Mouse (Mus musculus) G1E (cell line): ENCODE results near the gene Zfp747. TPM values are rescaled to one million over a fixed set of nuclear protein-coding genes. Genes with fewer than 3 reads are reported as not detected.

Experiments
- ATAC-seq: 2 replicates; pipeline ENCODE4 v1.8.0; 2016; ENCODE audit warnings: mild to moderate bottlenecking; ENCODE audit not compliant: insufficient number of reproducible peaks, poor library complexity, low FRiP score, severe bottlenecking; ENCODE audit errors: extremely low read depth
- DNase-seq: peaks from one replicate; pipeline ENCODE4 v3.0.0; 2012; ENCODE audit warnings: low spot score
- H3K27me3 ChIP-seq: 2 replicates; pipeline ENCODE4 v1.6.1; 2012; ENCODE audit warnings: mild to moderate bottlenecking, low read length, inconsistent platforms; ENCODE audit not compliant: insufficient read depth
- H3K36me3 ChIP-seq: replicated peaks from 2 replicates; pipeline ENCODE3; 2012; ENCODE audit warnings: mild to moderate bottlenecking, inconsistent platforms
- H3K4me1 ChIP-seq: 2 replicates; pipeline ENCODE4 v1.6.1; 2012; ENCODE audit warnings: low read depth, low read length, inconsistent platforms, mixed read lengths; ENCODE audit not compliant: insufficient read depth
- H3K4me3 ChIP-seq: 2 replicates; pipeline ENCODE4 v1.5.1; 2012; ENCODE audit warnings: low read depth, mild to moderate bottlenecking, inconsistent platforms, low read length, moderate library complexity, mixed read lengths
- H3K9me3 ChIP-seq: replicated peaks from 2 replicates; pipeline ENCODE4 v1.6.1; 2012; ENCODE audit warnings: inconsistent platforms
- CTCF ChIP-seq: IDR thresholded peaks from 2 replicates; pipeline ENCODE4 v1.5.1; 2012; ENCODE audit warnings: low read depth, low read length, inconsistent platforms, mixed read lengths
- GATA1 ChIP-seq: IDR thresholded peaks from 2 replicates; pipeline ENCODE4 v1.6.1; 2012; ENCODE audit warnings: borderline replicate concordance, low read length, inconsistent platforms, mixed read lengths
- GATA2 ChIP-seq: IDR thresholded peaks from 2 replicates; pipeline ENCODE4 v1.6.1; 2012; ENCODE audit warnings: low read depth, low read length, inconsistent platforms, borderline replicate concordance
- POLR2AphosphoS5 ChIP-seq: IDR thresholded peaks from 2 replicates; pipeline ENCODE4 v1.6.1; 2012; ENCODE audit warnings: low read depth, low read length, inconsistent platforms; ENCODE audit not compliant: insufficient replicate concordance
- TAL1 ChIP-seq: conservative IDR thresholded peaks from 2 replicates; pipeline ENCODE4 v1.6.1; 2012; ENCODE audit warnings: low read depth, low read length, inconsistent platforms, mixed read lengths
- polyA plus RNA-seq: library from polyadenylated mRNA; stranded (reverse); fragments of >175 nt; gene quantifications from 2 replicates; pipeline ENCODE4 v1.2.3, GENCODE M21; 2012
- total RNA-seq, 2 experiments: library from RNA; stranded (forward) in 1 of 2; stranded (reverse) in 1 of 2; fragments of 200-1000 nt in 1 of 2; fragments of >200 nt in 1 of 2; fragmentation: Nextera tagmentation in 1 of 2; gene quantifications; 2 replicates each; pipeline ENCODE4 v1.2.3; 2014 to 2017

Gene Zfp747
- total and polyA plus RNA-seq, 3 experiments: 6.2 to 12.9 (median 9.3) TPM

DNA sequence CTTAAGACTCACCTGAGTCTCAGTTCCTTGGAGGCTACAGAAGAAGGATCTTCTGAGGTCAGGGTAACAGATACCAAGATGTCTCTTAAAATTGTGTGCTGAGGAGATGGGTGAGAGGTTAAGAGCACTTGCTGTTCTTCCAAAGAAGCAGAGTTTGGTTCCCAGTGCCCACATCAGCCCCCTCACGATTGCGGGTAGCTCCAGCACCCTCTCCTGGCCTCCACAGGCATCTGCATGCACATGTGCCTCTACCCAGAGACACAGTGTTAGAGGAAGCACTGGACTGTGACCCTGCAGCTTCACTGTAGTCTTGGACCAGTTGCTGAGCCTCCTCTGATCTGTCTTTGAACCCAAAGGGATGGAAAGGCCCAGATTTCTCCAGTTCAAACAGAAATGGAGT lies 27.1 kb upstream of the Zfp747 start:
- DNase-seq (no peak), ATAC-seq (no peak)
- Histone ChIP-seq H3K27me3 (peaks cover 8% of the 10 kb centered on the region), H3K4me1 (peaks cover 15% of the 10 kb centered on the region), H3K4me3 (no peak overlapping the region), H3K36me3 (peaks cover 3% of the 10 kb centered on the region), H3K9me3 (no peaks in the 10 kb centered on the region)
- no peak for TF ChIP-seq GATA1
- no peak for TF ChIP-seq GATA2
- TF ChIP-seq CTCF: no peak
- no peak for TF ChIP-seq POLR2AphosphoS5
- TF ChIP-seq TAL1: no peak

DNA sequence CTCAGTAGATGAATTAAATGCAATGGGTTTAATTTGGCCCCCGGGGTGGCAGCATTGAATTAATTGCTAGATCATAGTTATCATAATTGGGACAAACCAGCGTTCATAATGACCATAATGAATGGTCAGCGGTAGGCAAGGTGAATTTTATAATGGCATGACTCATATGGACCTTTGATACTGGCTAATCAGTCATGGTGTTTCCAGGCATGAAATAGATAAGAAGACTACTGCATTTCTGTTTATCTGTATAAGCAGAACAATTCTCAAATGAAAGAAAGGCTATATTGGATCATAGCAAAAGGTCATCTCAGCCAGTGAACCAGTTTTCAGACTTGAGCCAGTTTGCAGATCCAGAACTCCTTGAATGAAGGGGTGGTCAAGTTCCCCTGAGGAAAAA lies 24.5 kb upstream of the Zfp747 start:
- no peaks in the 10 kb centered on the region for H3K9me3 ChIP-seq
- no peaks in the 10 kb centered on the region for H3K4me1 ChIP-seq
- TF ChIP-seq CTCF (no peak), TAL1 (no peak), POLR2AphosphoS5 (no peak), GATA1 (no peak), GATA2 (no peak)
- H3K27me3 ChIP-seq: peaks cover 7% of the 10 kb centered on the region
- no peak for ATAC-seq
- H3K4me3 ChIP-seq: no peak overlapping the region
- peaks cover 3% of the 10 kb centered on the region for H3K36me3 ChIP-seq
- DNase-seq: no peak

DNA sequence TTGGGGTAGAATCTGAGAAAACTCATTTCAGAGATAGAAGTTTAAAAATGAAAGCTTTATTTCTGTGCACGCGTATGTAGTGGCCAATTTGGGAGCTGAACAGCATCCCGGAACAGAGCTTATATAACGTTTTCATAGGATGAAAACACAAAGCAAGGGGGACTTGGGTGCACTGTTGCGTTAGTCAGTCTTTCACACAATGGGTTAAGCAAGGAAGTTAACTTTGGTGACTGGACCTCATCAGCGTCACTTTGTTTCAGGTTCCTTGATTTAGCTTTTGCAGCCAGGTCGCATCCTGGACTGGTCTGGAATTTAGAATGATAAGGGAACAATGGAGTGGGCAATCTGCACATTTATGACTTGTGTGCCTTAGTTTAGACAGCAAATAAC lies 18.1 kb upstream of the Zfp747 start:
- no peak for DNase-seq
- peaks cover 28% of the 10 kb centered on the region for H3K4me1 ChIP-seq
- peaks cover 3% of the 10 kb centered on the region; the same call in 1 of the 2 replicates for H3K27me3 ChIP-seq
- H3K36me3 ChIP-seq: peaks cover 20% of the 10 kb centered on the region
- no peak for ATAC-seq
- H3K4me3 ChIP-seq: peak overlapping the region; percentile 77
- TF ChIP-seq GATA2: no peak
- peaks cover 11% of the 10 kb centered on the region for H3K9me3 ChIP-seq

DNA sequence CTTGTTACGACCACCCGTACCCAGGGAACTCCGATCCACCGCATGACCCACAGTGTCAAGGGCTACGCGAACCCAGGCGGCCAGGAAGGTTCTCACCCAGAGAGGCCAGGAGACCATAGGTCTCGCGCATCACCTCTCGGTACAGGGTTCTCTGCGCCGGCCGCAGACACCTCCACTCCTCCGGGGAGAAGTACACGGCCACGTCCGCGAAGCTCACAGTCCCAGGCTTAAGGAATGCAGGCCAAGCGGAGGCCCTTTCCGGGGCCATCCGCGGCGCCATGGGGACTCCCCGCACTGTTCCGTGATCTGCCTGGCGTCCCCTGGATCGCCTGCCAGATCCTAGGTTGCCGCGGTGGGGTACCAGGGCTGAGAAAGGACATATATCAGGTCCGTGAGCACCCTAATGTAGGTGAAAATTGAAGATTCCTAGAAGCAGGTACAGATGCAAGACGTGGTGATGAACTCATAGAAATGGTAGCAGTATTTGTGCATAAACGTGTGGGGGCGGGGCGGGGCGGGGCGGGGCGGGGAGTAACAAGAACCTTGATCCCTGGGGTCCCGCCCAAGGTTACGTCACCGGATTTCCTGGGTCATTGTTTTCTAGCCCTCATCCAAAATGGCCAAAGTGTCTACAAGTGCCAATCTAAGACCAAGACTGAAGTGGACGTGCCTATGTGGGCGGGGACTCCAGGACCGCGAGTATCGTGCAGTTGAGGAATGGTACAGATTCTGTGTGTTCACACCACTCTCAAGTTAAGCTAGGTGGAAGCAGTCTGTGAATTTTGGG lies 17.5 kb upstream of the Zfp747 start, which contains the start of gene E430018J23Rik:
Gene E430018J23Rik, minus strand, starts transcription at position 473 of the 787 bp plus-strand sequence.
- peak within 1 kb of the TSS; percentile 77 for H3K4me3 ChIP-seq
- peaks cover 20% of the 10 kb centered on the region for H3K36me3 ChIP-seq
- peaks cover 3% of the 10 kb centered on the region; the same call in 1 of the 2 replicates for H3K27me3 ChIP-seq
- peaks cover 29% of the 10 kb centered on the region for H3K4me1 ChIP-seq
- DNase-seq (peak; percentile 80), ATAC-seq (peak; percentile 96)
- TF ChIP-seq GATA2: no peak
- no peak for TF ChIP-seq CTCF
- TF ChIP-seq TAL1: no peak
- no peak for TF ChIP-seq GATA1
- TF ChIP-seq POLR2AphosphoS5: no peak
- H3K9me3 ChIP-seq: peaks cover 11% of the 10 kb centered on the region

DNA sequence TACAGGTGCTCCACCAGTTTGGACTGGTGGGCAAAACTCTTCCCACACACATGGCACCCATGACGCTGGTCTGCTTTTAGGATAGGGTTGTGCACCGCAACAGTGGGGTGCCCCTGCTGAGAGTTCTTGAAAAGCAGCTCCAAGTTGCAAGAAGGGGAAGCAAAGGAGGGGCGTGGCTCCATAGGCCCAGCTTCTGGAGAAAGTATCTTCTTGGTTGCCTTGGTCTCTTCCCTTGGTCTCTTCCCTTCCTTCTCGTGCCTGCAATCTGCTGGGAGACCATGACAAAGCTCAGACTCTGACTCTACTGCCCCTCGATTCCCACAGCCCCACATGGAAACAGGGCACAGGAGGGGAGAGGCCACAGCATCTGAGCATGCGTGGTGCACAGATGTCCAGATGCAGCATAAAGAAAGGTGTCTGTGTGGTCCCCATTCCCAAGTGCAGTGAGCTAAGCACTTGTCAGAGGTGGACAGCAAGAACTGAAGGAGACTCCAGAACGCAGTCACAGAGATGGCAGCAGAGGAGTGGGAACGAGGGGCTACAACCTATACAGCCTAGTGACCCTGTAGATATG lies 16.5 kb upstream of the Zfp747 start:
- ATAC-seq (no peak), DNase-seq (peak; percentile 6)
- Histone ChIP-seq H3K36me3 (peaks cover 20% of the 10 kb centered on the region), H3K4me3 (peak overlapping the region; percentile 77; the same call in 1 of the 2 replicates), H3K4me1 (peaks cover 29% of the 10 kb centered on the region), H3K9me3 (peaks cover 11% of the 10 kb centered on the region), H3K27me3 (no peaks in the 10 kb centered on the region; the same call in 1 of the 2 replicates)
- TF ChIP-seq GATA2 (no peak), TAL1 (no peak), GATA1 (no peak), POLR2AphosphoS5 (no peak), CTCF (no peak)

DNA sequence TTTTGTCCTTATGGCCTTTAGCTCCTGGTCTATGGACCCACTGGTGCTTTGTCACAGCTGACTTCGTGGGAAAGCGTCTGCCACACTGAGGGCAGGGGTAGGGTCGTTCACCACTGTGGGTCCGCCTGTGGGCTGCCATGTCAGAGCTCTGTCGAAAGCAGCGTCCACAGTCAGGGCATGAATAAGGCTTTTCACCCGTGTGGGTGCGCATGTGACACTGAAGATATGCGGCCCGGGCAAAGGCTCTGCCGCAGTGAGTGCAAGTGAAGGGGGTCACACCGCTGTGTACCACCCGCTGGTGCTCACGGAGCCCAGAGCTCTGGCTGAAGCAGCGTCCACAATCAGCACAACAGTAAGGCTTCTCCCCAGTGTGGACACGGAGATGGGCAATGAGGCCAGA lies 15.7 kb upstream of the Zfp747 start:
- H3K9me3 ChIP-seq: peaks cover 11% of the 10 kb centered on the region
- peaks cover 36% of the 10 kb centered on the region for H3K4me1 ChIP-seq
- peaks cover 20% of the 10 kb centered on the region for H3K36me3 ChIP-seq
- TF ChIP-seq CTCF: no peak
- no peak for TF ChIP-seq GATA1
- no peak for TF ChIP-seq POLR2AphosphoS5
- TF ChIP-seq TAL1: no peak
- TF ChIP-seq GATA2: no peak
- H3K27me3 ChIP-seq: no peaks in the 10 kb centered on the region; the same call in 1 of the 2 replicates
- peak overlapping the region; percentile 77; the same call in 1 of the 2 replicates for H3K4me3 ChIP-seq
- ATAC-seq: no peak
- DNase-seq: no peak
